Mouse (Mus musculus) mature B cell (primary cell): Measurements from ENCODE around the gene Hist1h1t.

ENCODE experiments used
- in situ Hi-C: fragments of 300-500 bp; cut with MboI; formaldehyde crosslinking; loops from 2 replicates; pipeline ENCODE4 v1.14.3; 2019

The Hist1h1t gene

DNA sequence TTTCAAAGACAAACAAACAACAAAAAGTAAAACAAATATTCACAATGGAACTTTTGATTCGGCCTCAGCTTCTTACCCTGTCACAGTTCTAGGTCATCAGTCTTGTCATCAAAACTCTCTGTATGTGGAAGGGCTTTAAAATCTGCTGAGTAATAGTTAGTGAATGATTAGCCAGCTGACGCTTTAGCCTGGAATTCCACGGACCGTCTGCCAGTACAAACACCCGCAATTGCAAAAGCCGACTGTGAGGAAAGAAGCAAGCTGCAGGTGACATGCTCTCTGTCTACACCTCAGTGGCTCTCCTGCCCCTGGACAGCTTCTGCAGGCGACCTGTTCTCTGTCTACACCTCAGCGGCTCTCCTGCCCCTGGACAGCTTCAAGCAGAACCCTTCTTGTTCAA, 34.9 kb downstream of the Hist1h1t start:
- in situ Hi-C loops = no loop called here

DNA sequence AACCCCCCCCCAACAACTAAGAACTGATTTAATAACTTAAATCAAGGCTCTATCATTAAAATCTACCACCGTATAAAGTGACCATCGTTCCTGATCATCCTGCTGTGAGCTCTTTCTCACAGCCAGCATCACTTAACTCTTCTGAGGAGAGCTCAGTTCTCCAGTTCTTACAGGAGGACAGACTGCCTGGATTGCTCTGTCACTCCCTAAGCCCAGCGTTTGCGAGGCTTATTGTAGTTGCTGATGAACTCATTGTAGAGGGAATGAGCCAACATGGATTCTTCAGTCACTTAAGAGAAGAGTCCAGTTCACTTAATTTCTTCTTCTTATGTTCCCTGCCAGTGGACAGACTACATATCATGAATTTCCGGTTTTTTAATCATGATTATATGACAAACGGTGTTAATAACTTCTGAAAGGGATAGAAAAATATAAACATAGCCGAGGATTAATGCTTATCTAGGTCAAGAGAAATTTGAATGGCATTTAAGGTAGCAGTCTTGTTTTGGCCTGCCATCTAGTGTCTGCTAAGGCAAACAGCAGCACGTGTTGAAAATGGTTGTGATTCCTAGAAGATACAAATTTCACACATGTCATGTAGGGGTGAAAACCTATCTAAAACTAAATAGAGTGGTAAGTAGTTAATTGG, 36.7 kb downstream of the Hist1h1t start:
- in situ Hi-C loops = no loop called here

DNA sequence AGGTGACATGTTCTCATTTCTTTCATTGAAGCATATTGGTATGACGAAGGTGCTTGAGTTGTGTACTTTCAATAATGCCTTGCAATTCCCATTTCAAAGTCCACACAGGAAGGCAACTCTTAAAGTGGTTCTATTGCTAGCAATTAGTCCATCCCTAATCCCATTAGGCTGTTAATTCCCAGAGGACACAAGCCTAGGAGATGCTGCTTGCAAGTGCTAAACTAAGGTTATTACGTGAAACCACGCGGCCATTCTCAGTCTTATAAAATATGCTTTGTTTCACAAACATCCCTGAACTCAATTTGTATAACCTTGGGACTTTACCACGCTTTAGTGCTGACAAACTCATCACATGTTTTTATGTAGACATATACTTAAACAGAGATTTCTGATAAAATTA, 41.5 kb downstream of the Hist1h1t start:
- in situ Hi-C loops = loop anchor here (5.0 kb wide), 1 partner anchor 40 kb away; the partner anchor contains the start of genes Hist1h1t and Hist1h4c

DNA sequence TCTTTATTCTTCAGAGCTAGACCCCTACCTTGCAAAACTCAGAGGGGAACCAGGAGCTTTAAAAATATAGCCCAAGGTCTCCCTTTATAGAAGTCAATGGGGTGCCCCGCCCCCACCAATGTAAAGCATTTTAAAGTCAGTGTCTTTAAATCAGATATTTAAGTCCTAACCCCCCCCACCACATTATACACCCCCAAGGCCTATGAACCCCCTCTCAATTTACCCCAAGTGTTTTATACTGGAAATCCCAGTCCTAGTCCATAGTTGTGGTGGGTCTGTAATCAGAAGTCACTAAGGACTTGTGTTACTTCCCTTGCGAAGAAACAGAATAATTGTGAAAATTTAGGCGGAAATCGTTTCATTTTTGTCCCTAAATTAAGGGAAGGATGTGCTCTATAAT, 42.4 kb downstream of the Hist1h1t start:
- in situ Hi-C loops = loop anchor here (5.0 kb wide), 1 partner anchor 41 kb away; the partner anchor contains the start of genes Hist1h1t and Hist1h4c

DNA sequence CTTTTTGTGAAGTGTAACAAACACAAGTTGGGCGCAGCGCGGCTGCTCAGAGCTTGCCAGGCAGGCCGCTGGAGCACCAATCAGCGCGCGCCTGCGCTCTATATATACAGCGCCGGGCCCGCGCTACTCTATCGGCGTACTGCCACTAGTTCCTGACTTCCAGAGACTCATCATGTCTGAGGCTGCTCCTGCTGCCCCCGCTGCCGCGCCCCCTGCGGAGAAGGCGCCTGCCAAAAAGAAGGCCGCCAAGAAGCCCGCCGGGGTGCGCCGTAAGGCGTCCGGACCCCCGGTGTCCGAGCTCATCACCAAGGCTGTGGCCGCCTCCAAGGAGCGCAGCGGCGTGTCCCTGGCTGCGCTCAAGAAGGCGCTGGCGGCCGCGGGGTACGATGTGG, 43.1 kb downstream of the Hist1h1t start, which contains the start of gene Hist1h1c:
Gene Hist1h1c (plus strand): TSS at position 132 of the 392 bp plus-strand sequence.
- in situ Hi-C loops = loop anchor here (5.0 kb wide), 1 partner anchor 41 kb away; the partner anchor contains the start of genes Hist1h1t and Hist1h4c

DNA sequence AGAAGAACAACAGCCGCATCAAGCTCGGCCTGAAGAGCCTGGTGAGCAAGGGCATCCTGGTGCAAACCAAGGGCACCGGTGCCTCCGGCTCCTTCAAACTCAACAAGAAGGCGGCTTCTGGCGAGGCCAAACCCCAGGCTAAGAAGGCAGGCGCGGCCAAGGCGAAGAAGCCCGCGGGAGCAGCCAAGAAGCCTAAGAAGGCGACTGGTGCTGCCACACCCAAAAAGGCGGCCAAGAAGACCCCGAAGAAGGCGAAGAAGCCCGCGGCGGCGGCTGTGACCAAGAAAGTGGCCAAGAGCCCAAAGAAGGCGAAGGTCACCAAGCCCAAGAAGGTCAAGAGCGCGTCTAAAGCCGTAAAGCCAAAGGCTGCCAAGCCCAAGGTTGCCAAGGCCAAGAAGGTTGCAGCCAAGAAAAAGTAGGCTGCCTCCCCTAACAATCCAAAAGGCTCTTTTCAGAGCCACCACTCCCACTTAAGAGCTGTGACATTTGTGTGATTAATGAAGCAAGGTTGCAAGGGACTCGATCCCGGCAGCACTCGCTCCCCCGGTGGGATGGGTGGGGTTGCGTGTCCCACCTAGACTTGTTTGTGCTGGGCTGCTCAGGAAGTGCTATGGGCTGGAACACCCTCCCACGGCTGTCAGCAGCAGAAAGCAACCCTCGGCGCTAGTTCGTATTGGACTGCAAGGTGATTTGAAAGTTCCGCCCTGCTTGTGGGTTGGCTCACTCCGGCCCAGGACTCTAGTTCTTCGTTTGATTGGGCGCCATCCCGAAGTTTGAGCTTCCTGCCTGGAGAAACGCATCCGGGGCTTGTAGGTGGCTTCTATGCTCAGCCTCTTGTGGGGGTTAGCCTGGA, 43.7 kb downstream of the Hist1h1t start:
- in situ Hi-C loops = loop anchor here (5.0 kb wide), 1 partner anchor 42 kb away; the partner anchor contains the start of genes Hist1h1t and Hist1h4c

DNA sequence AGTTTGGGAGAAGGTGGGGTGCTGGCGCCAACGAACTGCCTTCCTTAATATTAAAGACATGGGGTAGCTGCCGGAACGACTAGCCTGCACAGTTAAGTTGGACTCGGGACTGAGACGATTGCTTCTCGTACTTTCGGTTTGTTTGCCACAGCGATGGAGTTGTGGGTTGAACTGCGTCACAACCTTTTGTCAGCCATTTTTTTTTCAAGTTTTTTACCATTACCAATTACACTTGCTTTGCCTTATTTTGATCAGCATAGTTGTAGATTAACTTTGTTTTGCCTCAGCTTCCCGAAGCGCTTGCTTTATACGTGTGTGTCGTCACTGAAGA, 44.3 kb downstream of the Hist1h1t start:
- in situ Hi-C loops = loop anchor here (5.0 to 10.0 kb wide), 5 partner anchors 43 to 1915 kb away; partner anchors contain the start of genes Hist1h1d, Hist1h1t, Hist1h2ah and Hist1h2bk

DNA sequence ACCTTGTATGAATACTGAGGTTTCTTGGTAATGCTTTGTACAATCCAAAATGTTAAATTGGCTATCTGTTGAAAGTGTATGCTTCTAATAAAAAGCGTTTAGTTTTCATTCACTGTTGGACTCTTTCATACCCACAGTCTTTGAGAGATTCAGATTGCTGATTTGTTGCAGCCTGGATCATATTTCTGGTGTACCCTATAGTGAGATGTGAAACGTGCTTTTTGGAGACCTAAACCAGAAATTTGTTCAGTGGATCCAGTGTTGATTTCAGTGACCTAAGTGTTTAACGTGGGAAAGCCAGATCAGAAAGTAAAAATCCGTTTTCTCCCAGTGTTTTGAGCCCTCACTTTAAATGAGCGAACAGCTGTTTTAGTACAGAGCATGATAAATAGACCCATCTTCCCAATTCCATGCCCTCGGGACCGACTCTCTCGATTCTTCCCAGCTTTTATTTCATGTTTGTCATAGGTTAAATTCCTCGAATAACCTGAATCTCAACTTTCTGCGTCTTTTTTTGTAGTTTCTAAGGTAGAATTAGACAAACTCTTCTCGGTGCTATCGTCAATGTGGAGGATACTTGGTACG, 44.7 kb downstream of the Hist1h1t start:
- in situ Hi-C loops = loop anchor here (5.0 to 10.0 kb wide), 4 partner anchors 158 to 1916 kb away; partner anchors contain the start of genes Hist1h1d, Hist1h2ah, Hist1h2bk and Hist1h4d

DNA sequence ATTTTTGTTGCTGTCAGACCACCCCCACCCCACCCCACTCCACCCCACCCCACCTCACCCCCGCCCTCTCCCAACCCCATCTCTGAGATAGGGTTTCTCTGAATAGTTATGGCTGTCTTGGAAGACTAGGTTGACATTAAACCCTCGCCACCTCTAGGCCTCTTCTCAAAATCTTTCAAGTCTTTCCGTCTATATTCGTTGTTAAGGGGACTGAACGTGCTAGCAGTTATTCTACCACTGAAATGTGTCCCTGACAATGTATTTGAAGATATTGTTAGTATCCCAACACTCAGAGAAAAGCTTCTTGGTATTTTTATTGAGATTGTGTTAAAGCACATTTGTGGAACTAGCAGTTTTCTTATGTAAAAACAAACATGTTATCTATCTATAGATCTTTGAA, 45.3 kb downstream of the Hist1h1t start:
- in situ Hi-C loops = loop anchor here (5.0 to 10.0 kb wide), 4 partner anchors 159 to 1916 kb away; partner anchors contain the start of genes Hist1h1d, Hist1h2ah, Hist1h2bk and Hist1h4d

DNA sequence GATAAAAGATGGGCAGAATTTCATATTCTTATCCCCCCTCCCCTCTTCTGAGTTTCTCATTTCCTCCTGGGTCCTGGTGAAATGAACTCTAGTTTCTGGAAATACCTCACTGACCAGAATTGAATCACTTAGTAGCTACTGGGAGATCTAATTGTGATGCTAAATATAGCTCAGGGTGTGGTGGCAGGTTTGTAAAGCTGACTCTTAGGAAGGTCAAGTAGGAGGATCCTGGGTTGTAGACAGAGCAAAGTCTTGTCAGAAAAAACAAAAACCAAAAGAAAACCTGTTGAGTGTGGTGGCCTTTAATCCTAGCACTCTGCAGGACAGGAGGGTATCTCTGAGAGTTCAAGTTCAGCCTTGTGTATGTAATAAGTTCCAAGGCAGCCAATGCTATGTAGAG, 46.4 kb downstream of the Hist1h1t start:
- in situ Hi-C loops = loop anchor here (5.0 to 10.0 kb wide), 4 partner anchors 160 to 1917 kb away; partner anchors contain the start of genes Hist1h1d, Hist1h2ah, Hist1h2bk and Hist1h4d

DNA sequence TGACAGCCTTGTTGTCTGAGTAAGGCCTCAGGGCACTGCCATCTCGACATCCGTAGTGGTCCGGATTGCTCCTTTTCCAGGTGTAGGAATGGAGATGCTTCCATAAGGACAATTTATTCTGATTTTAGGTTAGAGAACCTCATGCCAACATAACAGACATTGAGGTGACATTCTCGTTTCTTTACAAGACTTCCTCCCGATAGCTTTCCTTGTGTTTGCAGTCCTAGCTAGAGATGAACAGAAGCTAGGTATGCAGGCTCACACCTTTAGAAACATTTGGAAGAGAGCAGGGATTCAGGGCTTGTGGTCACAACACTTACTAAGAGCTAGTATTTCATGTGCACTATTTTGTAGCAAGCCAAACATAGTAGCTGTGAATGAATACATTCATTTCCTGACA, 47.6 kb downstream of the Hist1h1t start:
- in situ Hi-C loops = loop anchor here (5.0 to 10.0 kb wide), 4 partner anchors 161 to 1918 kb away; partner anchors contain the start of genes Hist1h1d, Hist1h2ah, Hist1h2bk and Hist1h4d

DNA sequence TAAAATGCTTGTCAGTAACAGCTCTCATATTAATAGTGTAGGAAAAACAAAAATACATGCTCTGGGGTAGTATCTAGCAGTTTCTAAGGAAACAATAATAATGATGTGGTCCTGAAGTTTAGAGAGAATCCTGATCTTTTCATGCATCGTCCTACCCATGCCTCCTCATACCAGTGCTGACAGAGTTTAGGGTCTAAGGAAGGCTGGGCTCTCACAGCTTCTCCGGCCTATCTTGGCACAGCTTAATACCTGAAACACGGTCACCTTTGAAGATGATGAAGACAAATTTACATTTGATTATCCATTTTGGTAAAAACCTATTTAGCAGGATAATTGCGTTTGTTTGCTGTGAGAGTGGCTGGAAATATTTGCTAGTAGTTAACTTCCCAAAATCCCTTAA, 48.3 kb downstream of the Hist1h1t start:
- in situ Hi-C loops = loop anchor here (5.0 to 10.0 kb wide), 4 partner anchors 162 to 1919 kb away; partner anchors contain the start of genes Hist1h1d, Hist1h2ah, Hist1h2bk and Hist1h4d

DNA sequence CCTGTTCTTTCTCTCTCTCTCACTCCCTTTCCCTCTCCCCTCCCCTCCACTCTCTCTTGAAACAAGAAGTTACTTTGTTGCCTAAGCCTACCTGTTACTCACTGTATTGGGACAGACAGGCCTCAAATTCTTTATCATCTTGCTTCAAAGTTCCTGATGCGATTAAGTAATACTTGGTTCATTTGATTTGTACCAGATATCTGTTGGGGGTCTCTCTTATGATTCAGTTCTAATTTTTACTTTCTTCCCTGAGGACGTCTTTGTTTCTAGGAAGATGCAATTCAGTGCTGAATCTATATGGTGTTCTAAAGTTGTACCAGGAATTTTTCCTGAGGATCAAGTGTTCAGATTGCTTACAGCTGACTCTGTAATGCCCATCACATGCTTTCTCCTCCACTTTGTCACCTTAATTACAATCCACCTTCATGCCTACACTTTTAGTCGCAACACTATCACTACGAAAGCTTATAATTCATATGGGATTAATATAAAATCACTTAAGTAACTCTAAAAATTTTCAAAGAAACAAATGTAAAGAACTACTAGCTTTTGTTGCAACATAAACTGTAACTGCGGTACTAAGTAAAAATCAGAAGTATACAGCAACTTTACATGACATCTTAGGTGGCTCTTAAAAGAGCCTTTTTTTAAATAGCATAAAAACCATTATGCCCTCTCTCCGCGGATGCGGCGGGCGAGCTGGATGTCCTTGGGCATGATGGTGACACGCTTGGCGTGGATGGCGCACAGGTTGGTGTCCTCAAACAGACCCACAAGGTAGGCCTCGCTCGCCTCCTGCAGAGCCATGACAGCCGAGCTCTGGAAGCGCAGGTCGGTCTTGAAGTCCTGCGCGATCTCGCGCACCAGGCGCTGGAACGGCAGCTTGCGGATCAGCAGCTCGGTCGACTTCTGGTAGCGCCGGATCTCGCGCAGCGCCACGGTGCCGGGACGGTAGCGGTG, 49.1 kb downstream of the Hist1h1t start:
- in situ Hi-C loops = loop anchor here (5.0 to 10.0 kb wide), 4 partner anchors 162 to 1920 kb away; partner anchors contain the start of genes Hist1h1d, Hist1h2ah, Hist1h2bk and Hist1h4d

DNA sequence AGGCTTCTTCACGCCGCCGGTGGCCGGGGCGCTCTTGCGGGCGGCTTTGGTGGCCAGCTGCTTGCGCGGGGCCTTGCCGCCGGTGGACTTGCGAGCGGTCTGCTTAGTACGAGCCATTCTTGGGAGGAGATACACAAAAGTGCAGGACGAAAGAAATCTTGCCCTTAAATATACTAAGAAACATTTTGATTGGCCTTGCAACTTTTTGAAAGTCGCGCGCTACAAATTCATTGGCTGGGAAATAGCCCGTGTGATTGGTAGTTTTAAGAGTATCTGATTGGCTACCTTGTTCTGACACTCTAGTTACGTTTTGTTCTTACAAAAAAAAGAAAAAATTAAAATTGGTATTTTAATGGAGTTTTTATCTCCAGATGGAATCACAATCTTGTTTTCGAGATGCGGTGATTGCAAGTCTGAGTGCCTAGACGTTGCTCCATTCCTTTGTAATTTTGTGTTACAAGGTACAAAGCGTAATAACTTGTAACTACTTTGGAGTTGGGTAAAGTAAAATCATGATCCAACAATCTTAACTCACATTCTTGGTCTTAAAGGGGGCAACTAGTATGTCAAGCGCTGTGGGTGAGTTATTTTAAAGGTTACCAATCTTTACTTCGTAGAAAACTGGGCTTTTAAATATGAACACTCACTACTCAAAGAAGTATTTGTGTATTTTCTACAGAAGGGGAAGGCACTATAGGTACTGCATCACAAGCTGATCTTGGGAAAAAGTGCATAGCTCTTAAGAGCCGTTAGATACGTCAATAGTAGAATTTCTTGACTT, 50.0 kb downstream of the Hist1h1t start, which contains the start of gene Hist1h3c:
Gene Hist1h3c (minus strand): TSS at position 222 of the 781 bp plus-strand sequence.
- in situ Hi-C loops = loop anchor here (10.0 kb wide), 3 partner anchors 191 to 1921 kb away; partner anchors contain the start of genes Hist1h1d, Hist1h2ah, Hist1h2bk and Hist1h4f
